Mouse (Mus musculus) thymus, adult 2 months (tissue): ENCODE measurements around the gene Mfsd4a.

ENCODE experiments used
- CTCF ChIP-seq: fragments of 200-500 bp; IDR thresholded peaks from 2 replicates; pipeline ENCODE4 v1.5.1; 2012; ENCODE audit warnings: mild to moderate bottlenecking, control low read depth, low read length, moderate library complexity, borderline replicate concordance; ENCODE audit not compliant: control insufficient read depth, poor library complexity, insufficient read depth; ENCODE audit errors: extremely low read depth
- POLR2A ChIP-seq: fragments of 200-500 bp; IDR thresholded peaks from 2 replicates; pipeline ENCODE4 v1.6.1; 2012; ENCODE audit warnings: mild to moderate bottlenecking, low read length, control low read depth, moderate library complexity; ENCODE audit not compliant: control insufficient read depth, poor library complexity, insufficient read depth; ENCODE audit errors: extremely low read depth

- TF ChIP-seq CTCF (no peak), POLR2A (no peak)
Measured at GRCm38 (mm10) chr1:132089767-132090166, 21.9 kb upstream of the Mfsd4a start.
